Mouse (Mus musculus) lung, adult 2 months (tissue): ENCODE measurements at regions not wholly inside any gene's neighbourhood (a gene's known extent, or its start where the extent isn't known, plus 50 kb on each side); places are given as distances from the start of the nearest gene placed in this dataset.

Source experiments
- CTCF ChIP-seq: fragments of 200-500 bp; IDR thresholded peaks from 2 replicates; pipeline ENCODE4 v1.5.1; 2011; ENCODE audit warnings: mild to moderate bottlenecking, low read length, control low read depth; ENCODE audit not compliant: insufficient read depth
- POLR2A ChIP-seq: fragments of 200-500 bp; IDR thresholded peaks from 2 replicates; pipeline ENCODE4 v1.6.1; 2011; ENCODE audit warnings: low read depth, mild to moderate bottlenecking, control low read depth, low read length, borderline replicate concordance; ENCODE audit errors: extremely low read depth

DNA sequence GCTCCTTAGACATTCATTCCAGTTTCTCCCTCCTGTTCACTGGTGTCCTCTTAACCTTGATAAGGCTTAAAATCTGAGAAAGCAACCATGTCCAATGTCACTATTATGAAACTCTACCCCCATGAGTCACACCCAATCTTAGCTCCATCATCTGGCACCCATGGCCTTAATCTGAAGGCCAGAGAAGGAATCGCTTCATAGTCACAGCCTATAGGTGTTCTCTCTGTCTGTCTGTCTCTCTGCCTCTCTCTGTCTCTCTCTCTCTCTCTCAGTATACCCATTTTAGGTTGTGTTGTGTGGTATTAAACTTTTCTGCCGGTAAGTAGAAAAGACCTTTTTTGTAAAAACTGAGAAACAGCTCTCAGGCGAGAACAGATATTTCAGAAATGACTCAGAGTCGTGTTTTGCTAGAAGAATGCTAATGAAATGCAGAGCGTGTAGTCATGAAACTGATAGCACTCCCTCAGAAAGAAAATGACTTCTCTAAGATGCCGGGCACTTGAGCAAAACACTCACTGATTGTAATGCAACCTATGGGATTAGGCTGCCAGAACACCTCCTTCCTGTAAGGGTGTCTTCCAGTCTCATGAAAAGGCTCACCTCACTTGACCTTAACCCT is 133.3 kb upstream of the Spdye4c start:
- no peak for TF ChIP-seq POLR2A
- no peak for TF ChIP-seq CTCF
